Mouse (Mus musculus) lung, adult 2 months (tissue): ENCODE data around the gene Sspn.

Source experiments
- CTCF ChIP-seq: fragments of 200-500 bp; IDR thresholded peaks from 2 replicates; pipeline ENCODE4 v1.5.1; 2011; ENCODE audit warnings: mild to moderate bottlenecking, low read length, control low read depth; ENCODE audit not compliant: insufficient read depth
- POLR2A ChIP-seq: fragments of 200-500 bp; IDR thresholded peaks from 2 replicates; pipeline ENCODE4 v1.6.1; 2011; ENCODE audit warnings: low read depth, mild to moderate bottlenecking, control low read depth, low read length, borderline replicate concordance; ENCODE audit errors: extremely low read depth

GRCm38 (mm10) chr6:145992526-145992925, 61.1 kb downstream of the Sspn start:
- TF ChIP-seq POLR2A (no peak), CTCF (no peak)
